Mouse (Mus musculus): ENCODE measurements around the gene Nudt8.
"Not testable (repeated sequence)": the region's sequence is repeated elsewhere in the genome, so short reads cannot be mapped to it uniquely, and the experiment has no call there.

Nudt8 gene

DNA sequence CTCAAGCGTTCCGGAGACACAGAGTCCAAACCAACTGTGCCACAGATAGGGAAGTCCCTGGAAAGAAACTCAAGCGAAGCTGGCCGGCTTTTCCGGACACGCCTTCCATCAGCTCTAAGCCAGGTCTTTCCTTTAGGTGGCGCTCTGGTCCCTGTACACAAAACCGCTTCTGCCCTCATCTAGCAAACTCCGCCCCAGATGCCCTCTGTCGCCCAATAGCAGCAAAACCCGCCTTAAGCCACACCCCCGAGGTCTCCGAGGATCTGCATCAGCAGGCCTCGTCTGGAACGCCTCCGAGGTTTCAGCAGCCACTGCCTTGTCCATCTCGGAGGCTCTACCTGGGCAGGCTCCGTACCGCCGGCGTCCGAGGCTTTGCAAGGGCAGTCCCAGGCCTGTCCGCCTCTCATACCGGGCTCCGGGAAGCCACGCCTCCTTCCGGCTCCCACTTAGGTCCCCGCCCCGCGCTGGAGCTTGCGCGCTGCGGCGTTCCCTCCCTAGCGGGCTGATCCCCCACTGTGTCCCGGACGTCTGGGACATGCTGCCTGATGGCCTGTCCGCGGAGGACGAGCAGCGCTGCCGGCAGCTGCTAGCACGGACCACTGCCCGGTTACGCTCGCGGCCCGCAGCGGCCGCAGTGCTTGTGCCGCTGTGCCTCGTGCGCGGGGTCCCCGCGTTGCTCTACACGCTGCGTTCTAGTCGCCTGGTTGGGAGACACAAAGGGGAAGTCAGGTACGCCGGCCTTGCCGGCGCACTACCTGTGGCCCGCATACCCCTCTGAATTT, at the start of gene Nudt8, which contains the start of gene Gm49405:
Gene Nudt8, plus strand, starts transcription at position 462 of the 782 bp plus-strand sequence.
Gene Gm49405, plus strand, starts transcription at position 508 of the 782 bp plus-strand sequence.
- peak; percentile 98 for DNase-seq (ENCODE audit: low spot score)

DNA sequence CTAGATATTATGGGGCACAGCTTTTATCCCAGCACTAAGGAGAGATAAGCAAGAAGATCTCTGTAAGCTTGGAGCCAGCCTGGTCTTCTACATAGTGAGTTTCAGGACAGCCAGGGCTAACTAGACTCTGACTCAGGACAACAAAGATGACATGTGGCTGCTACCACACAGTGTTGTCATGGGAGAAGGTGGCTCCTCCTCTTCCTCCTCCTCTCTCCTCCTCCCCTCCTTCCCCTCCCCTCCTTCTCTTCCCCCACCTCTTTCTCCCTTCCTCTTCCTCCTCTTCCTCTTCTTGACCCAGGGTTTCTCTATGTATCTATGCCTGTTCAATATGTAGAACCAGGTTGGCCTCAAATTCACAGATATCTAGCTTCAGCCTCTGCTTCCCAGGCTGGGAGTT, 48.9 kb upstream of the Nudt8 start:
- no peak for DNase-seq (ENCODE audit: low spot score)

DNA sequence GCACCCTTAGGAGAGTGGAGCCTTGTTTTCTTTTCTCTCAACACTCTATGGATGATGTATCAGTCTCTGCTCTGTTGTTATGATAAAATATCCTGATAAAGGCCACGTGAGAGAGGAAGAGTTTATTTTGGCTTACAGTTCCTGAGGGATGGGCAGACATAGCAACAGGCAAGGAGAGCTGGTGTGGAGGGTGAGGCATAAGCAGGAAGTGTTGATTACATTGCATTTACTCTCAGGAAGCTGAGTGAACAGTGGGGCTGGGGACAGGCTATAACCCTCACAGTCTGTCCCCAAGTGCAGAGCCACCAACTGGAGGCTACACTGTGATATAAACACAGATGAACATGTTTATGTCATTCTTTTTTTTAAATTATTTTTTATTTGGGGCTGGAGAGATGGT, 48.3 kb upstream of the Nudt8 start:
- DNase-seq (ENCODE audit: low spot score), result no peak

DNA sequence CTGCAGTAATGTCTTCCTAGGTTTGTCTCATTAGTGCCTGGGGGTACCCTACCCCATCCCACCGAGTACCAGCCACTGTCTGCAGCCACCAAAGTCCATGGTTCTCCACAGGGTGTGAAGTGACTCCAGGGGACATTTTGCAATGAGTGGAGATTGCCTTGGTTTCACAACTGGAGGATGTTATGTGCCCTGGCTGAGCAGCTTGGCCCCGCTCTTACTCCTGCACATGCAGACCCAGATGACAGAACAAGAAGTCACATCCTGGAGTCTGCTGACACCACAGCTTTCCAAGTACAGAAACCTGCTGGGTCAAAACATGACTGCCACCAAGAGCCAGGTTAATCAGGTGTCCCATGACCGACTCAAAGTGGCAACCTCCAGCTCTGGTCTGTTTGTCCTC, 45.3 kb upstream of the Nudt8 start:
- DNase-seq (ENCODE audit: low spot score), result no peak

DNA sequence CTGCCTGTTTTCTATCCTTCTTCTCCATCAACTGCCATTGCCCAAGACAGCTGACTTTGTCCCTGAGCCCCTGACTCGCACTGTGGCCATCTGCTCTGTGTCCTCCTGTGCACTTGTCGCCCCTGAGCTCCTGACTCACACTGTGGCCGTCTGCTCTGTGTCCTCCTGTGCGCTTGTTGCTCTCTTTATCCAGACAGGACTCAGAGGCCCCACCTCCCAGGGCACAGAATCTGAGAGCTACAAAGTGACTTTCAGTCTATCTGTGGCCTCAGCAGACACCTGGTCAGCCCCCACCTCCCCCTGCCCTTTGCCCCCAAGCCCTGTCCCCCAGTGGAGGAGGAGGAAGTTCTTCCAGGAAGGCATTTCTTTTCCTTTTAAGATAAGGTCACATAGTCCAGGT, 44.6 kb upstream of the Nudt8 start:
- no peak for DNase-seq (ENCODE audit: low spot score)

DNA sequence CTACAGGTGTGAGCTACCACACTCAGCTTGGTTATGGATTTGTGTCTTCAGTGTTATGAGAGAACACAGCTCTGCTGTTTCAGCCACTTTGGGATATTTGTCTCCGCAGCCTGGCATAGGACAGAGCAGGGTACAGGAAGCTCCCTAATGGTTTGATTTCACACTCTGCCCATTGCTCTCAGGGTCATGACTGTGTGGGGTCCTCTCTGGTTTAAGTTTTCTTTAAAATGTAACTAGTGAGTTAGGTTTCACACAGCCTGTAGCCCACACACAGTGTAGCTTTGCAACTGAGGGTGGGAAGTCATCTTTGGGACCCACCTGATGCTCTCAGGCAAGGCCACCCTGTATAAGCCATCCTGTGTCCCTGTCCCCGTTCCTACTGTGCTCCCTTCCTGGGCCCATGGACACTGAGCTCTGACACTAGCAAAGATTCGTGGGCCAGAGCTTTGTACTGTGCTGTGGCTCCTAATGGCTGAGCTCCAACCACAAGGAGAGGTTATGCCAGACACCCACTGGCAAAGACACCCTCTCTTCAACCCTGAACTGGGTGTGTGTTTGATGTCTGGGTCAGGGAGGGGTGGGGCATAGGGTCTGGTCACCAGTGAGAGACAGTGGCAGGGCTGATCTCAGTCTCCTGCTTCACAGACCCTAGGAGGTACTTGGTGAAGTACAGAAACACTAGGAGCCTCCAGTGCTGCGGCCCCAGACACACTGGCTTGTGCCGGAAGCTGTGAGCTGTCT, 42.9 kb upstream of the Nudt8 start:
- DNase-seq (ENCODE audit: low spot score), result not testable (repeated sequence)

DNA sequence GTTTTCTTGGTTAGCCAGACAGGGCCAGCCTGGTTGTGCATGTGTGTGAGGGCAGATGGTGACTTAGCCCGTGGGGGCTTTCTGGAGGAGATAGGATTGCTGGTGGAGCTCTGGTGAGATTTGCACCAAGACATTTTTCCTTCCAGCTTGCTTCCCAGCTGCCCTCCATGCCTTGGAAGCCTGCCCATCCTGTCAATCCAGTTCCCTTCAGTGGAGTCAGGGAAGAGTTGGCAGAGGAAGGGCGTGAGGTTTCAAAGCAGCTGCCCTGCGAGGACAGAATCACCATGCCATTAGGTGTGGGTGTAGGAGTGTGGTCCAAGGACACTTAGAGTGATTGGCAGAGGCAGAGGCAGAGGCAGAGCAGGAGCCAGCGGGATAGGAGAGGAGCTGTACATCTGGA, 41.9 kb upstream of the Nudt8 start, which contains the start of gene Aldh3b3:
Gene Aldh3b3, plus strand, starts transcription at position 176 of the 400 bp plus-strand sequence.
- no peak for DNase-seq (ENCODE audit: low spot score)

DNA sequence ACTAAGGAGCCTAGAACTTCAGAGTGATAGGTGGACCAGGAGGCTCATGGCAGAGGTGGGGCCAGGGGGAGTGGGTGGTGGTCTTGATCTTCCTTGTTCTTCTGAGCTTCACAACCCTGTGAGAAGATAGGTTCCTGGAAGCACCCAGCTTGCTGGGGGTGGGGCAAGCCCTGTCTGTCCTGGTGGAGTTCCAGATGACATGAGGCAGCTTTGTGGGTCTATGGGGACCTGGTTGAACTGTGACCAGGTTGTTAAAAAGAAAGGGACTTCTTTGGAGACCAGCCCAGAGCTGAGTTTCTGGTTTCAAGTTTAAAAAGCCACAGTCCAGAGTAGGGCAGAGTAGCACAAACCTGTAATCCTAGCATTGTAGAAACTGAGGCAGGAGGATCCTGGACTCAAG, 41.4 kb upstream of the Nudt8 start:
- no peak for DNase-seq (ENCODE audit: low spot score)

DNA sequence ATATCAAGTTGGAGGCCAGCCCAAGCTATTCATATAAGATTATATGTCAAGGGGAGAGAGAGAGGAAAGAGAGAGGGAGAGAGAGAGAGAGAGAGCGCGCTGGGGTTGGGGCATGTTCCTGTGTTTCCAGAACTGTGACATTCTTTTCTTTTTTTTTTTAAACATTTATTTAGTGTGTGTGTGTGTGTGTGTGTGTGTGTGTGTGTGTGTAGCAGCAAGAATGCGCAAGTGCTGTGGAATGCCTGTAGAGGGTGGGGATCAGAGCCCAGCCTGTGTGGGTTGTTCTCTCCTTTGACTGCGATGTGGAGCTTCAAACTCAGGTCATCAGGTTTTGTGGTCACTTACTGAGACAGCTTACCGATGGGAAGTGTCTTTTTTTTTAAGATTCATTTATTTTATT, 40.2 kb upstream of the Nudt8 start:
- DNase-seq (ENCODE audit: low spot score), result no peak

DNA sequence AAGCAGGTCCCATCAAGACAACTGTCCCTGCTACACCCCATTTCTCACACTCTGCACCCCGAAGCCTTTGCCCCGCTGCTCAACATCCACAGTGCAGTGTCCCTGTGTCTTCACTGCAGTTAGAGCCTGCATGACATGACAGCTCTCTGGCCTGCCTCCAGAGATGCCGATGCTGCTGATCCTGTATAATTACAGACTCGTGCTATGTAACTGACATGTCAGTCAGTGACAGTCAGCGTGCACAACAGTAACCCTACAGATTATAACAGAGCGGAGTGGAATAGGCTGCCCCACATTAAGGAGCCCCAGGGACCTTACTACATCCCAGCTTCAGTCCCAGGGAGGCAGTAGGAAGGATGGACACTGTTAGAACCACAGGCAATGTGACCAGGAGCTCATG, 38.6 kb upstream of the Nudt8 start:
- not testable (repeated sequence) for DNase-seq (ENCODE audit: low spot score)

DNA sequence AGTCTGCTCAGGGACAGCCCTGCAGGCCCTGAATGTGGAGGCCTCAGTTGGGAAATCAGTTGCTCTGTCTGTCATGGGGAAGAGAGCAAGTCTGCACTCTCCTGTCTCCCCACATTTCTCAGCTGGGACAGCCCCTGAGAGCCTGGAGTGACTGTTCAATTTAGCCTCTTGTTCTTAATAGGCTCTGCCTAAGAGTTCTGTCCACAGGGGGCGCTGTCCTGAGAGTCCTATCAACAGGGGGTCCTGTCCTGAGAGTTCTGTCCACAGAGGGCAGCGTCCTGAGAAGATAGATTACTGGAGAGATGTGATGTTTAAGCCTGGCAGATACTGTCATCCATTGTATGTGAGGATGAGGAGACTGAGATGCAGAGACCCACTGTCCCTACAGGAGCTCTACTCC, 37.9 kb upstream of the Nudt8 start:
- no peak for DNase-seq (ENCODE audit: low spot score)

DNA sequence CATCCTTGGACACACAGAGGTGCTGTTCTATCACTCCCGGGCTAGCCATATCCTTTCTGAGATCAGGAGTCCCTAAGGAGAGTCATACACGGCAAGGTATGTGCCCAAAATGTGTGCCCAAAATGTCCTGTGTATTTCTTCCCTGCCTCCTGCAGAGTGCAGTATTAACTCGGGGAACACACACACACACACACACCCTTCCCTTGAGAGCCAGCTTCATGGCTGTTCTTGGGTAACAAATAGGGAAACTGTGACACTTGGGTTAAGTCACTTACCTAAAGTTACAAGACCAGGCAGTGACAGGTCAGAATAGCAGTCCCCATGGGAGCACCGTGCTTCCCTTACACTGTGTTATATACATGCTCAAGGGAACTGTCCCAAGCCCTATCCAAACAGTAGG, 36.4 kb upstream of the Nudt8 start:
- no peak for DNase-seq (ENCODE audit: low spot score)

DNA sequence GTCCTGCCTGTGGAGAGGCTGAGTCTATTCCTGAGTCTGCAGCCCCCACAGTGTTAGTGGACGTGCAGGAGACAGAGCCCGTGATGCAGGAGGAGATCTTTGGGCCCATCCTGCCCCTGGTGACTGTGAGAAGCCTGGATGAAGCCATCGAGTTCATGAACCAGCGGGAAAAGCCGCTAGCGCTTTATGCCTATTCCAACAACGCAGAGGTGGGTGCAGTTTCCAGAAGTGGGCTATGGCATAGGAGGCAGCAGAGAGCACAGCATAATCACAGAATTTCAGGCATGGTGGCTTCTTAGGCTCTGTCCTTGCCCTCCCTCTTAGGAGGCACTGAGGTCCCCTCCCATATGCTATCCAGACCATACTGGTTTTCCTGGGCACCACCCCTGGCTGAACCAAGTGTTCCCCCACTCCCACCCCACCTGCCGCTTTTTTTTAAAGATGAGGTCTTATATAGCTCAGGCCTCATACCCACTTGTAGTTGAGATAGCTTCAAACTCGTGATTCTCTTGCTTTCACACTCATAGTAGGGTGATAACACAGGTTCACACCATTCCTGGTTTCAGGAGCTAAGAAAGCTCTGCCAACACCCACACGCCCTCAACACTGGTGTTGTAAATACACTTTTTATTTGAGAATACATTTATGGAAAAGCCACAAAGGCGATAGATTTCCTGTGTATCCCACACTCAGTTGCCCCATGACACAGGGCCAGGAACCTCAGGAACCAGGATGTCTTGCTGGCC, 33.9 kb upstream of the Nudt8 start:
- no peak for DNase-seq (ENCODE audit: low spot score)

DNA sequence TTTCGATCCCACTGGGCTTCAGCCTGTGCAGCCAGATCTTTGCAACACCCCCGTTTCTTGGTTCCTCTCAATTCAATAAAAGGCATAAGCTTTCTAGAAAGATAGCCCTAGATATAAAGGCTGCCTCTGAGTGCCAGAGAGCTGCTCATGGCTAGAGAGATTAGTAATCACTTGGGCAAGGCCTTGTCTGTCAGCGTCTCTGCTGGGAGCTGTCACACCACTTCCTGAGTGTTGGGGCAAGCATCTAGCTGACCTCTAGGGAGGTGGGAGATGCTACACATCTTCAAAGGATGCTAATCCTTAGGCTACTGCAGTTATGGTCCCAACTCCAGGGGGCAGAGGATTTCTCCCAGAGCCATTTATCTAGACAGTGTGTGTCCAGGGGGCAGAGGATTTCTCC, 33.1 kb upstream of the Nudt8 start:
- DNase-seq (ENCODE audit: low spot score), result no peak

DNA sequence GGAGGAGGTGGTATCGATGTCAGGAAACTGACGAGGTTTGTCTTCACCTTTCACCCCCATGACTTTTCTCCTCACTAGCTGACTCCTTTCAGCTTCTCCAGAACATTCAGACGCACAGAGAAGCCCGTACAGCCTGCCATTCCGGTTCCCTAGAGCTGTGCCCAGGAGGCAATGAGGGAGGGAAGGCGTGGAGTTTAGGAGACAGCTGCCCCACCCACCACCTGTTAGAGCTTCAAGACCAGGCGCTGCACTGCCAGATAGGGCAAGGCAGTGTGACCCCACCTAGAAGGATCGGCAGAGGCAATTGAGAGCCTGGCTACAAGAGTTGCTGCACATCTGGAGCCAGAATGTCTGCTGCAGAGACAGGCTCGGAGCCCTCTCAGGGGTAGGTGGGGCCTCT, 28.2 kb upstream of the Nudt8 start, which contains the start of gene Aldh3b2:
Gene Aldh3b2, plus strand, starts transcription at position 100 of the 400 bp plus-strand sequence.
- peak; percentile 53 for DNase-seq (ENCODE audit: low spot score)

DNA sequence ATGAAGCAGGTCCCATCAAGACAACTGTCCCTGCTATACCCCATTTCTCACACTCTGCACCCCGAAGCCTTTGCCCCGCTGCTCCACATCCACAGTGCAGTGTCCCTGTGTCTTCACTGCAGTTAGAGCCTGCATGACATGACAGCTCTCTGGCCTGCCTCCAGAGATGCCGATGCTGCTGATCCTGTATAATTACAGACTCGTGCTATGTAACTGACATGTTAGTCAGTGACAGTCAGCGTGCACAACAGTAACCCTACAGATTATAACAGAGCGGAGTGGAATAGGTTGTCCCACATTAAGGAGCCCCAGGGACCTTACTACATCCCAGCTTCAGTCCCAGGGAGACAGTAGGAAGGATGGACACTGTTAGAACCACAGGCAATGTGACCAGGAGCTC, 25.8 kb upstream of the Nudt8 start:
- not testable (repeated sequence) for DNase-seq (ENCODE audit: low spot score)

DNA sequence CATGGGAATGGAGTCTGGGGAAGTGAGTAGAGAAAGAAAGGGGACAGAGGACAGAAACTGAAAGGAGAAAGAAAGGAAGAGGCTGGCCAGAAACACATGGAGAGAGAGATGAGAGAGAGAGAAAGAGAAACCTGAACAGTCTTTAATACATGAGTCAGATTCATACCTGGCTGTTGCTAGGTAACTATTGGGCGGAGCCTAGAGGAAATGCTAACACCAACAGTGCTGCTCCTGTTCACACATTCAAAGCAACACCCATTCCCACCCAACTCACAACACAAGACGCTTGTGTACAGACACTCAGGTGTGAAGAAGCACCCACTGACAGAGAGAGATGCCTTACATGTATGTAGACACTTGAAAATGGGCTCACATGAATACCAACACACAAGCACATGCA, 24.5 kb upstream of the Nudt8 start:
- DNase-seq (ENCODE audit: low spot score), result no peak

DNA sequence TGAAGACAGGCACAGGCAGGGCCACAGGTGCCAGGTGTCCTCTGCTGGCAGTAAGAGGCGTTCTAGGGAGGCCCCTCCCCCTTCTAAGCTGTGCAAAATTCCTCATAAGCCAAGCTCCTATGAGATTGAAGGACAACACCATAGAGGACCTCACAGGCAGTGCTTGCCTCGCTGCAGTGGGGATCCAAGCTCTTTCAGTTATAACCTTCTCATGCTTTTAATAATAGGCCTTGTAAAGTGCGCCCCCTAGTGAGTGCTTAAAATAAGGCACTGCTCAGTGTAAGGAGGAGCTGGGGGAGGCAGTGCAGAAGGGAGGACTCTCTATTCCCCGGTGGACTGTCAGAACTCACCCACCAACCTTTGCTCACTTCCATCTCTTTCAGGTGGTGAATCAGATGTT, 20.1 kb upstream of the Nudt8 start:
- DNase-seq (ENCODE audit: low spot score), result peak; percentile 91

DNA sequence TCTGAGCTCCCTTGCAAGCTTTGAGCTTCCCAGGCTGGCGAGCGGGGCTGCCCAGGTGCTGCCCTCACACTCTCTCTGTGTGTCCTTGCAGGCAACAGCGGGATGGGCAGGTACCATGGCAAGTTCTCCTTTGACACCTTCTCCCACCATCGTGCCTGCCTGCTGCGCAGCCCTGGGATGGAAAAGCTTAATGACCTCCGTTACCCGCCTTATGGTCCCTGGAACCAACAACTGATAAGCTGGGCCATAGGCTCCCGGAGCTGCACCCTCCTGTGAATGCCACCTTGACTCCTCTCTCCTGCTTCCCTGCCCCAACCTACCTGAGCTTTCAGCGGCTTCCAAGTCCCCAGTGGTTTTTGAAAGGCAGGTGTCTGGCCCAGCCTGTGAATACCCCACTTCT, 19.5 kb upstream of the Nudt8 start:
- no peak for DNase-seq (ENCODE audit: low spot score)

DNA sequence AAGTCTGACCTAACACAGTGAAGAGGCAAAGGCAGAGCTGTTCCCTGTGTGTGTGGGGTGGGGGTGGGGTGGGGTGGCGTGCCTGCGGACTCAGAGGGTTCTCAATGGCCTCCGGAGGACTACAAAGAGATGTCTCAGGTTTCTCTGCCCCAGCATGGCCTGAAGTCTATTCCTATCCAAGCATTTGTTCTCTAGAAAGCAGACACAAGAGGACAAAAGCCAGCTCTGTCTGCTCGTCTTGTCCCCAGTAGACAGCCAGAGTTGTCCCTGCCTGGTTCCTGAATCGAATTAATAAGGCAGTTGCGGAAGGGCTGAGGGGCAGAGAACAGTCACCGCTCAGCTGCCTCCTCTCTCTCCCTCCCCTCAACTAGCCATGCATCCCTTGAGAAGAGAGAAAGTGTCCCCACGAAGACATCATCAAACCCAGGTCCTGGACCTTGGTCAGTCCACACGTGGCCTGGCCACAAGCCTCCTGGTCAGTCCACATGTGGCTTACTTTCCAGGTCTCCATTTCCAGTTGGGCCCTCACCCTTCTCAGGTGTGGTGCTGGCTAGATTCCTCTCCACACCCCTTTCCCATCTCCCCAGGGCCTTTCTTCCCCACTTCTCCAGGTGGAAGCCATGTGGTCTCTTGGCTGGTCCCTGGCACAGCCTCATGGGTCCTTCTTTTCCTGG, 16.7 kb upstream of the Nudt8 start:
- peak; percentile 34 for DNase-seq (ENCODE audit: low spot score)

DNA sequence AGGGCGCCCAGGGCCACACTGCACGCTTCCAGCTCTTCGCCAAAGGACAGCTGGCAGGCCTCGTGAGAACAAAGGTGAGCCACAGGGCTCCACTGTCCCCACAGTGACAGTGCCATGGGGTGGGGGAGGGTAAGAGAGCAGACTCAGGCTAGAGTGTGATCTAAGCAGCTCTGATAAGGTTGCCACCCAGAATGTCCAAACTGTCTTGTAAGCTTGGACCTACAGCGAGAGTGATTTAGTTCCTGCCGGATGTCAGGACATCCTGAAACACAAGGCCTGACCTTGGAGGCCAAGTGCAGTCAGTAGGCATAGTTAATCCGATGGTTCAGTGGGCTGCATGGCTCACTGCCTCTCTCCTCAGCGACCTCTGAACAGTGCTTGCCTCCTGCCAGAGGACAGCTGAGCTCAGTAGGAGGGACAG, 15.1 kb upstream of the Nudt8 start:
- peak; percentile 66 for DNase-seq (ENCODE audit: low spot score)

DNA sequence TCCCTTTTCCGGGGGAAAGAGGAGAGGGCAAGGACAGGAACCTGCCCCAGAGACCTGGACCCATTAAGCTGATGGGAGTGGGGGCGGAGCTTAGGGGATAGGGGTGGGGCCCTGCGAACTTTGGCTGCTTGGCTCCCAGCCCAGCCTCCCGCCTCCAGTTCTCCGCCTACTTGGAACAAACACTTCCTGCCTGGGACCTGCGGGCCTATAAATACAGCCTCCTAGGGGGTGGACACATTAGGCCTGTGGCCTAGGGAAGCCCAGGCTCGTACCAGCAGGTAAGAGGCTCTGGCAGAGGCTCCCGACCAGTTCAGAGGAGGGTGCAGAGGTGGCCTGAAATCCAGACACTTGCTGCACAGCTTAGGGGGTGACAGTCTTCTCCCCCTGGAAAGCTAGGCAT, 14.0 kb upstream of the Nudt8 start, which contains the start of gene Acy3:
Gene Acy3, plus strand, starts transcription at position 237 of the 400 bp plus-strand sequence.
- peak; percentile 55 for DNase-seq (ENCODE audit: low spot score)
